Mouse (Mus musculus): ENCODE measurements around the gene Tmprss9. TPM values are rescaled to one million over a fixed set of nuclear protein-coding genes. Genes with fewer than 3 reads are reported as not detected.
A peak's percentile ranks its signal among the peaks of the same experiment; 100 is the strongest.

The Tmprss9 gene
- polyA plus RNA-seq, 1 experiment from 2014 or later = not detected

DNA sequence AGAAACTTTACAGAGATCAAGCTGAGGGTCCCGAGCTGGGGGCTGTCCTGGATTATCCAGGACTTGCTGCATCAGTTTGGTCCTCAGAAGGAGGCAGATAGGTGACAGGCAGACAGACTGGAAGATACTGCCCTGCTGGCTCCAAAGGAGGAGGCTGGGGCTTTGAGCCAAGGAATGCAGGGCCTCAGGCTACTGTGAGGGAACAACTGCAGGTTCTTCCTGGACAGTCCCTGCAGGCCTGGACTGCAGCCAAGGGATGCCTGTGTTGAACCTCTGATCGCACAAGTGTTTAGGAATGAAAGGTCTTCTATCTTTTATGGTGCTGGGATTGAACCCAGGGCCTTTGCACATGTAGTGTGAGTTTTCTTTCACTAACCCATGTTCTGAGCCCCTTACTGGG lies 76.2 kb downstream of the Tmprss9 start:
- Histone ChIP-seq H3K4me1 (replicated peaks; ENCODE audit: control insufficient read depth, insufficient read depth, low read length) (peaks cover 10% of the 10 kb centered on the region; the same call in 1 of the 2 replicates), H3K4me2 (replicated peaks; ENCODE audit: low read depth) (no peak overlapping the region), H3K36me3 (ENCODE audit: control insufficient read depth, insufficient read depth) (no peaks in the 10 kb centered on the region), H3K27ac (ENCODE audit: low read depth, low read length) (no peak overlapping the region), H3K27me3 (replicated peaks; ENCODE audit: control insufficient read depth, insufficient read depth, low read length) (no peaks in the 10 kb centered on the region), H3K4me3 (ENCODE audit: low read depth, low read length) (no peak overlapping the region), H3K9me3 (ENCODE audit: control insufficient read depth) (no peaks in the 10 kb centered on the region), H3K9ac (ENCODE audit: low read depth, low read length) (no peak overlapping the region)
- WGBS = 30% methylated on average over 2 of the region's 2 CpGs
- TF ChIP-seq CTCF (IDR thresholded peaks at IDR 0.05; ENCODE audit: low read depth) = no peak
- no peak for ATAC-seq

DNA sequence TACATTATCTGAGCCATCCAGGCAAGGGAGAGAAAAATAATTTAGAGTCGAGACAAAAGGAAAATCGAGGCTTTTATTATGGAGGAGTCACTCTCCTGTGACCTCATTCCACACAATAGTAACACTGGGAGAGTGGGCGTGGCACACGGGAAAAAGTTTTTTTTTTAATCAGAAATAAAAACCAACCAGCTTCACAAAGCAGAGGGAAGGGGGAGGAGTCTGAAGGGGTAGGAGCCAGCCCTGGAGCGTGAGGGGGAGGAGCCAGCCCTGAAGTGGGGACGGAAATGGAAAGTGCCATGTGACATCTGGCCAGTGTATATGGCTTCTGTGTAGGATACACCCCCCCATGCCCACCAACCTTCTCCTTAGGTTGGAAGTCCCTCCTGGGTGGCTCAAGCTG lies 76.9 kb downstream of the Tmprss9 start:
- Histone ChIP-seq H3K9me3 (ENCODE audit: control insufficient read depth) (no peaks in the 10 kb centered on the region), H3K27me3 (replicated peaks; ENCODE audit: control insufficient read depth, insufficient read depth, low read length) (no peaks in the 10 kb centered on the region), H3K4me3 (ENCODE audit: low read depth, low read length) (no peak overlapping the region), H3K9ac (ENCODE audit: low read depth, low read length) (no peak overlapping the region), H3K4me2 (replicated peaks; ENCODE audit: low read depth) (no peak overlapping the region), H3K27ac (ENCODE audit: low read depth, low read length) (no peak overlapping the region), H3K4me1 (replicated peaks; ENCODE audit: control insufficient read depth, insufficient read depth, low read length) (peaks cover 10% of the 10 kb centered on the region; the same call in 1 of the 2 replicates), H3K36me3 (ENCODE audit: control insufficient read depth, insufficient read depth) (no peaks in the 10 kb centered on the region)
- peak; percentile 58 for ATAC-seq
- WGBS = 13% methylated on average over 6 of the region's 6 CpGs
- TF ChIP-seq CTCF (IDR thresholded peaks at IDR 0.05; ENCODE audit: low read depth) = no peak

DNA sequence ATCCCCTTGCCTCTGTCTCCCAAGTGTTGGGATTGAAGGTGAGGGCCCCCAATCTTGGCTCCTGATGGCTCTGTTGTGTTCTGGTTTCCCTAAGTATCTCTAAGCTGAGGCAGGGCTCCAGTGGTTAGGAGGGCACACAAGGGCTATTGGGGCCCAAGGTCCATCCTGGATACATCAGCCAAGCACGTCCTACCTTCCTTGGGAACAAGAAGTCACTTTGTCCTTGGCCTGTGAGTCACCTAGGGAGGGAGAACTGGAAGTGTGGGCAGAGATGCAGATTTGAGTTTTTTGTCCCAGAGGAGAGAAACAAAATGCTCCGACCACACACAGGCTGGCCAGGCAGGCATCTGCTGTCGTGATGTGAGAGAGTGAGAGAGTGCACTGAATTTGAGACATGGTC lies 77.4 kb downstream of the Tmprss9 start:
- no peak for ATAC-seq
- H3K9me3 ChIP-seq (ENCODE audit: control insufficient read depth) = no peaks in the 10 kb centered on the region
- H3K4me2 ChIP-seq (replicated peaks; ENCODE audit: low read depth) = no peak overlapping the region
- WGBS = 51% methylated on average over 3 of the region's 3 CpGs
- TF ChIP-seq CTCF (IDR thresholded peaks at IDR 0.05; ENCODE audit: low read depth) = no peak
- peaks cover 10% of the 10 kb centered on the region; the same call in 1 of the 2 replicates for H3K4me1 ChIP-seq (replicated peaks; ENCODE audit: control insufficient read depth, insufficient read depth, low read length)
- H3K36me3 ChIP-seq (ENCODE audit: control insufficient read depth, insufficient read depth) = no peaks in the 10 kb centered on the region
- H3K27me3 ChIP-seq (replicated peaks; ENCODE audit: control insufficient read depth, insufficient read depth, low read length) = no peaks in the 10 kb centered on the region
- no peak overlapping the region for H3K27ac ChIP-seq (ENCODE audit: low read depth, low read length)
- no peak overlapping the region for H3K4me3 ChIP-seq (ENCODE audit: low read depth, low read length)
- no peak overlapping the region for H3K9ac ChIP-seq (ENCODE audit: low read depth, low read length)

MicroRNAs encoded within 50 kb of the gene (microRNA counts, 519-probe panel; counts per million panel counts)
- not detected for microRNA mmu-miR-1982

Small RNA genes within 50 kb of the gene (microRNA-seq; reads per million reads assigned to microRNA genes)
- 4.3 reads per million, percentile 10 among the genes with 10 or more reads in this experiment for gene Mir1982

Other genes with a start within 250 kb of the Tmprss9 start
- 97.5 and 99.2 TPM in 2 replicates for gene Csnk1g2, start 249.0 kb upstream of the Tmprss9 start, polyA plus RNA-seq (2015; fragmentation: Nextera tagmentation; extraction: Ambion mirVana)
- gene Btbd2, start 214.8 kb upstream of the Tmprss9 start, polyA plus RNA-seq (2015; fragmentation: Nextera tagmentation; extraction: Ambion mirVana) = 21.5 and 23.5 TPM in 2 replicates
- gene Mknk2, start 193.7 kb upstream of the Tmprss9 start, polyA plus RNA-seq (2015; fragmentation: Nextera tagmentation; extraction: Ambion mirVana) = 38.4 and 38.6 TPM in 2 replicates
- 14.4 and 15.4 TPM in 2 replicates for gene Mob3a, start 169.9 kb upstream of the Tmprss9 start, polyA plus RNA-seq (2015; fragmentation: Nextera tagmentation; extraction: Ambion mirVana)
- 12.2 and 14.4 TPM in 2 replicates for gene Izumo4, start 169.7 kb upstream of the Tmprss9 start, polyA plus RNA-seq (2015; fragmentation: Nextera tagmentation; extraction: Ambion mirVana)
- 41.3 and 49.5 TPM in 2 replicates for gene Ap3d1, start 129.6 kb upstream of the Tmprss9 start, polyA plus RNA-seq (2015; fragmentation: Nextera tagmentation; extraction: Ambion mirVana)
- 6.2 and 7.6 TPM in 2 replicates for gene Dot1l, start 116.6 kb upstream of the Tmprss9 start, polyA plus RNA-seq (2015; fragmentation: Nextera tagmentation; extraction: Ambion mirVana)
- gene Sf3a2, start 73.7 kb upstream of the Tmprss9 start, polyA plus RNA-seq (2015; fragmentation: Nextera tagmentation; extraction: Ambion mirVana) = 35.5 and 39.0 TPM in 2 replicates
- gene Plekhj1, start 73.2 kb upstream of the Tmprss9 start, polyA plus RNA-seq (2015; fragmentation: Nextera tagmentation; extraction: Ambion mirVana) = 60.9 and 61.8 TPM in 2 replicates
- not detected in 2 replicates for gene Amh, start 66.6 kb upstream of the Tmprss9 start, polyA plus RNA-seq (2015; fragmentation: Nextera tagmentation; extraction: Ambion mirVana)
- 0.35 and 0.42 TPM in 2 replicates for gene Jsrp1, start 58.4 kb upstream of the Tmprss9 start, polyA plus RNA-seq (2015; fragmentation: Nextera tagmentation; extraction: Ambion mirVana)
- gene Oaz1, start 45.2 kb upstream of the Tmprss9 start, polyA plus RNA-seq (2015; fragmentation: Nextera tagmentation; extraction: Ambion mirVana) = 1,008 and 1,019 TPM in 2 replicates
- 0.04 TPM in 1 of 2 replicates, not detected in the other for gene Lingo3, start 27.8 kb upstream of the Tmprss9 start, polyA plus RNA-seq (2015; fragmentation: Nextera tagmentation; extraction: Ambion mirVana)
- gene Lsm7, start 16.6 kb upstream of the Tmprss9 start, polyA plus RNA-seq (2015; fragmentation: Nextera tagmentation; extraction: Ambion mirVana) = 129 and 130 TPM in 2 replicates
- gene Sppl2b, start 16.6 kb upstream of the Tmprss9 start, polyA plus RNA-seq (2015; fragmentation: Nextera tagmentation; extraction: Ambion mirVana) = 12.9 and 13.4 TPM in 2 replicates
- gene Timm13, start 29.1 kb downstream of the Tmprss9 start, polyA plus RNA-seq (2015; fragmentation: Nextera tagmentation; extraction: Ambion mirVana) = 358 and 367 TPM in 2 replicates
- 12.5 and 12.9 TPM in 2 replicates for gene Lmnb2, start 46.4 kb downstream of the Tmprss9 start, polyA plus RNA-seq (2015; fragmentation: Nextera tagmentation; extraction: Ambion mirVana)
- gene Gadd45b, start 58.2 kb downstream of the Tmprss9 start, polyA plus RNA-seq (2015; fragmentation: Nextera tagmentation; extraction: Ambion mirVana) = 19.9 and 20.1 TPM in 2 replicates
- gene Gng7, start 143.1 kb downstream of the Tmprss9 start, polyA plus RNA-seq (2015; fragmentation: Nextera tagmentation; extraction: Ambion mirVana) = 0.81 and 1.2 TPM in 2 replicates
- 0.43 and 0.91 TPM in 2 replicates for gene Diras1, start 153.8 kb downstream of the Tmprss9 start, polyA plus RNA-seq (2015; fragmentation: Nextera tagmentation; extraction: Ambion mirVana)
- gene Slc39a3, start 165.6 kb downstream of the Tmprss9 start, polyA plus RNA-seq (2015; fragmentation: Nextera tagmentation; extraction: Ambion mirVana) = 10.5 and 11.1 TPM in 2 replicates
- 119 and 124 TPM in 2 replicates for gene Sgta, start 188.3 kb downstream of the Tmprss9 start, polyA plus RNA-seq (2015; fragmentation: Nextera tagmentation; extraction: Ambion mirVana)
- 11.6 and 12.0 TPM in 2 replicates for gene Thop1, start 198.2 kb downstream of the Tmprss9 start, polyA plus RNA-seq (2015; fragmentation: Nextera tagmentation; extraction: Ambion mirVana)
- gene Creb3l3, start 227.0 kb downstream of the Tmprss9 start, polyA plus RNA-seq (2015; fragmentation: Nextera tagmentation; extraction: Ambion mirVana) = 385 and 396 TPM in 2 replicates
- gene Map2k2, start 234.1 kb downstream of the Tmprss9 start, polyA plus RNA-seq (2015; fragmentation: Nextera tagmentation; extraction: Ambion mirVana) = 258 and 259 TPM in 2 replicates